Mouse (Mus musculus) left cerebral cortex, postnatal 4 days (tissue): ENCODE results near the gene A2ml1. TPM values are rescaled to one million over a fixed set of nuclear protein-coding genes. Genes with fewer than 3 reads are reported as not detected.

Source experiments
- total RNA-seq, 2 experiments: library from RNA; stranded (reverse); gene quantifications; 2 replicates each; pipeline ENCODE4 v1.2.3; 2021

A2ml1 gene
- total RNA-seq, 2 experiments from 2014 or later: 7.8 to 8.7 TPM

Other genes with a start within 250 kb of the A2ml1 start
- gene Tulp3, start 225.8 kb downstream of the A2ml1 start, total RNA-seq: 10 to 100 TPM; 21.8 to 24.7 TPM
- 10 to 100 TPM; 35.5 to 36.8 TPM for gene Rhno1, start 218.7 kb downstream of the A2ml1 start, total RNA-seq
- 10 to 100 TPM in 1 of 2 experiments, 1 to 10 TPM in 1; 8.7 to 11.2 TPM for gene Foxm1, start 218.6 kb downstream of the A2ml1 start, total RNA-seq
- gene Tex52, start 206.2 kb downstream of the A2ml1 start, total RNA-seq: under 1 TPM; 0.32 to 0.46 TPM
- not detected for gene Gm44596, start 206.1 kb downstream of the A2ml1 start, total RNA-seq
- gene Nrip2, start 182.3 kb downstream of the A2ml1 start, total RNA-seq: 1 to 10 TPM; 3.7 to 4.1 TPM
- gene Itfg2, start 156.7 kb downstream of the A2ml1 start, total RNA-seq: 10 to 100 TPM; 38.7 to 42.7 TPM
- 100 to 1,000 TPM; 176 to 180 TPM for gene Fkbp4, start 142.9 kb downstream of the A2ml1 start, total RNA-seq
- gene Pzp, start 54.9 kb downstream of the A2ml1 start, total RNA-seq: under 1 TPM; 0.12 TPM
- not detected for gene Klrb1a, start 41.9 kb upstream of the A2ml1 start, total RNA-seq
- not detected for gene Clec2h, start 80.8 kb upstream of the A2ml1 start, total RNA-seq
- 1 to 10 TPM; 3.9 to 5.0 TPM for gene Klrb1, start 141.5 kb upstream of the A2ml1 start, total RNA-seq
- gene Klrb1c, start 207.6 kb upstream of the A2ml1 start, total RNA-seq: not detected
- gene Gm44511, start 244.7 kb upstream of the A2ml1 start, total RNA-seq: not detected
- not detected for gene Klrb1b, start 244.7 kb upstream of the A2ml1 start, total RNA-seq